Mouse (Mus musculus): ENCODE results near the gene Armh1. TPM values are rescaled to one million over a fixed set of nuclear protein-coding genes. Genes with fewer than 3 reads are reported as not detected.
A peak's percentile ranks its signal among the peaks of the same experiment; 100 is the strongest.

Gene Armh1
- total and polyA plus RNA-seq, 2 experiments = not detected

DNA sequence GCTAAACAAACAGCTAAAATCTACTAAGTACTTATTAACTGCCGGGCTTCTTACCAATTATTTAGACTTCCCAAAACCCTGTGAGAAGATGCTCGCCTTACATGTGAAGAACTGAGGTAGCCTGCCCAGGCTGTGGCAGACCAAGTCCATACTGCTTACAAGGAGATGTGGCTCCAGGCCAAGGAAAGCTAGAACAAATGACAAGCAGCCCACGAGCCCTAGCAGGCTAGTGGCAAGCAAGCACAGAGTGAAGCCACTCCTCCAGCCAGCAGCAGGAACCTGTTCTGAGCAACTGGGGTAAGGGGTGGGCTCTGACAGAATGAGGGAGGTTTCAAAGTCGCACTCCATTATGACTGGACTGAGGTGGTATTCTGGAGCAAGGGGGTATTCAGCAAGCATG is 22.8 kb upstream of the Armh1 start:
- 98% methylated on average over 4 of the region's 4 CpGs for WGBS
- H3K27ac ChIP-seq (replicated peaks; ENCODE audit: insufficient read depth, low read depth, low read length) = no peak overlapping the region
- H3K79me2 ChIP-seq (ENCODE audit: control insufficient read depth, insufficient read depth, low read length) = no peaks in the 10 kb centered on the region
- H3K4me3 ChIP-seq (ENCODE audit: insufficient read depth, low read depth, low read length) = no peak overlapping the region
- H3K27me3 ChIP-seq (ENCODE audit: control insufficient read depth, insufficient read depth, low read length) = no peaks in the 10 kb centered on the region
- H3K36me3 ChIP-seq (ENCODE audit: control insufficient read depth, insufficient read depth, low read length) = peaks cover 12% of the 10 kb centered on the region
- DNase-seq (ENCODE audit: extremely low read depth, low read depth, low spot score) = no peak
- TF ChIP-seq POLR2A (IDR thresholded peaks at IDR 0.05; ENCODE audit: extremely low read depth, insufficient read depth, low read length) = no peak
- no peak for TF ChIP-seq CTCF (IDR thresholded peaks at IDR 0.05; ENCODE audit: low read depth, low read length)
- H3K4me1 ChIP-seq (ENCODE audit: control insufficient read depth, insufficient read depth, low read length) = peaks cover 19% of the 10 kb centered on the region
- H3K9ac ChIP-seq (ENCODE audit: low read depth, low read length) = no peak overlapping the region

GRCm38 (mm10) chr4:117272459-117272858 is 20.5 kb upstream of the Armh1 start:
- H3K27ac ChIP-seq (replicated peaks; ENCODE audit: insufficient read depth, low read depth, low read length) = no peak overlapping the region
- H3K27me3 ChIP-seq (ENCODE audit: control insufficient read depth, insufficient read depth, low read length) = no peaks in the 10 kb centered on the region
- H3K9ac ChIP-seq (ENCODE audit: low read depth, low read length) = no peak overlapping the region
- no peak for DNase-seq (ENCODE audit: extremely low read depth, low read depth, low spot score)
- H3K4me3 ChIP-seq (ENCODE audit: insufficient read depth, low read depth, low read length) = no peak overlapping the region
- 67% methylated on average over 12 of the region's 12 CpGs for WGBS
- H3K36me3 ChIP-seq (ENCODE audit: control insufficient read depth, insufficient read depth, low read length) = peaks cover 14% of the 10 kb centered on the region
- no peaks in the 10 kb centered on the region for H3K4me1 ChIP-seq (ENCODE audit: control insufficient read depth, insufficient read depth, low read length)
- no peak for TF ChIP-seq CTCF (IDR thresholded peaks at IDR 0.05; ENCODE audit: low read depth, low read length)
- no peak for TF ChIP-seq POLR2A (IDR thresholded peaks at IDR 0.05; ENCODE audit: extremely low read depth, insufficient read depth, low read length)
- H3K79me2 ChIP-seq (ENCODE audit: control insufficient read depth, insufficient read depth, low read length) = no peaks in the 10 kb centered on the region

DNA sequence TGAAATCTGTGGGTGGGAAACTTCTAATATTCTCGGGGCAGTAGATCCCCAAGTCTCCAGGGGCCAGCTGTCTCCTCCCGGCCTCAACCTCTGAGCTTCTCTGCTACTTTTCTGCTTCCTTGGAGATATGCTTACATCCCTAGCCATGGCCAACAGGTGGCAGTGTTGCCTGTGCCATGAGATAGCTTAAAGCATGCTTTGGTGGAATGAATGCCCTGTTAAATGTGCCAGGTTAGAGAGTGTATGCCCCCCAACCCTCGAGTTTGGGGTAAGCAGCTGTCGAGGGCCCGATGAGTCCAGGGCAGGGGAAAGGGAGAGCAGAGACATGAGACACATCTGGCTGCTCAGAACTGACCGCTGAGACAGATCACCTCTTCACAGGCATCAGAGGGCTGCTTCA is 18.4 kb upstream of the Armh1 start:
- Histone ChIP-seq H3K27ac (replicated peaks; ENCODE audit: insufficient read depth, low read depth, low read length) (no peak overlapping the region), H3K4me3 (ENCODE audit: insufficient read depth, low read depth, low read length) (no peak overlapping the region)
- TF ChIP-seq CTCF (IDR thresholded peaks at IDR 0.05; ENCODE audit: low read depth, low read length) (peak; percentile 80), POLR2A (IDR thresholded peaks at IDR 0.05; ENCODE audit: extremely low read depth, insufficient read depth, low read length) (no peak)

GRCm38 (mm10) chr4:117267831-117268437 is 16.0 kb upstream of the Armh1 start:
- Histone ChIP-seq H3K27me3 (ENCODE audit: control insufficient read depth, insufficient read depth, low read length) (no peaks in the 10 kb centered on the region), H3K9ac (ENCODE audit: low read depth, low read length) (no peak overlapping the region), H3K79me2 (ENCODE audit: control insufficient read depth, insufficient read depth, low read length) (no peaks in the 10 kb centered on the region), H3K4me3 (ENCODE audit: insufficient read depth, low read depth, low read length) (no peak overlapping the region), H3K4me1 (ENCODE audit: control insufficient read depth, insufficient read depth, low read length) (no peaks in the 10 kb centered on the region), H3K27ac (replicated peaks; ENCODE audit: insufficient read depth, low read depth, low read length) (no peak overlapping the region), H3K36me3 (ENCODE audit: control insufficient read depth, insufficient read depth, low read length) (0 out of 2 replicates have a peak, but pooled peaks cover 2% of the 10 kb centered on the region)
- 96% methylated on average over 25 of the region's 25 CpGs for WGBS
- no peak for DNase-seq (ENCODE audit: extremely low read depth, low read depth, low spot score)
- no peak for TF ChIP-seq CTCF (IDR thresholded peaks at IDR 0.05; ENCODE audit: low read depth, low read length)
- no peak for TF ChIP-seq POLR2A (IDR thresholded peaks at IDR 0.05; ENCODE audit: extremely low read depth, insufficient read depth, low read length)

More for the DNA sequence above, 18.4 kb upstream of the Armh1 start:
- H3K4me1 ChIP-seq (ENCODE audit: control insufficient read depth, insufficient read depth, low read length) = no peaks in the 10 kb centered on the region
- WGBS = 25% methylated on average over 6 of the region's 6 CpGs
- no peak for DNase-seq (ENCODE audit: extremely low read depth, low read depth, low spot score)
- H3K36me3 ChIP-seq (ENCODE audit: control insufficient read depth, insufficient read depth, low read length) = peaks cover 6% of the 10 kb centered on the region
- no peaks in the 10 kb centered on the region for H3K27me3 ChIP-seq (ENCODE audit: control insufficient read depth, insufficient read depth, low read length)
- H3K9ac ChIP-seq (ENCODE audit: low read depth, low read length) = no peak overlapping the region
- H3K79me2 ChIP-seq (ENCODE audit: control insufficient read depth, insufficient read depth, low read length) = no peaks in the 10 kb centered on the region

GRCm38 (mm10) chr4:117267284-117267683 is 15.4 kb upstream of the Armh1 start:
- H3K9ac ChIP-seq (ENCODE audit: low read depth, low read length) = no peak overlapping the region
- H3K27ac ChIP-seq (replicated peaks; ENCODE audit: insufficient read depth, low read depth, low read length) = no peak overlapping the region
- 19% methylated on average over 2 of the region's 2 CpGs for WGBS
- H3K4me1 ChIP-seq (ENCODE audit: control insufficient read depth, insufficient read depth, low read length) = no peaks in the 10 kb centered on the region
- H3K36me3 ChIP-seq (ENCODE audit: control insufficient read depth, insufficient read depth, low read length) = 0 out of 2 replicates have a peak, but pooled peaks cover 2% of the 10 kb centered on the region
- H3K79me2 ChIP-seq (ENCODE audit: control insufficient read depth, insufficient read depth, low read length) = no peaks in the 10 kb centered on the region
- TF ChIP-seq CTCF (IDR thresholded peaks at IDR 0.05; ENCODE audit: low read depth, low read length) (peak; percentile 95), POLR2A (IDR thresholded peaks at IDR 0.05; ENCODE audit: extremely low read depth, insufficient read depth, low read length) (no peak)
- DNase-seq (ENCODE audit: extremely low read depth, low read depth, low spot score) = no peak
- H3K27me3 ChIP-seq (ENCODE audit: control insufficient read depth, insufficient read depth, low read length) = no peaks in the 10 kb centered on the region
- H3K4me3 ChIP-seq (ENCODE audit: insufficient read depth, low read depth, low read length) = no peak overlapping the region

- Histone ChIP-seq H3K27ac (replicated peaks; ENCODE audit: insufficient read depth, low read depth, low read length) (no peak overlapping the region), H3K36me3 (ENCODE audit: control insufficient read depth, insufficient read depth, low read length) (no peaks in the 10 kb centered on the region), H3K79me2 (ENCODE audit: control insufficient read depth, insufficient read depth, low read length) (0 out of 2 replicates have a peak, but pooled peaks cover 3% of the 10 kb centered on the region), H3K4me3 (ENCODE audit: insufficient read depth, low read depth, low read length) (no peak overlapping the region), H3K27me3 (ENCODE audit: control insufficient read depth, insufficient read depth, low read length) (no peaks in the 10 kb centered on the region), H3K9ac (ENCODE audit: low read depth, low read length) (no peak overlapping the region), H3K4me1 (ENCODE audit: control insufficient read depth, insufficient read depth, low read length) (peaks cover 6% of the 10 kb centered on the region; the same call in 1 of the 2 replicates)
- DNase-seq (ENCODE audit: extremely low read depth, low read depth, low spot score) = no peak
- WGBS = 88% methylated on average over 8 of the region's 8 CpGs
- TF ChIP-seq POLR2A (IDR thresholded peaks at IDR 0.05; ENCODE audit: extremely low read depth, insufficient read depth, low read length) (no peak), CTCF (IDR thresholded peaks at IDR 0.05; ENCODE audit: low read depth, low read length) (no peak)
Measured at GRCm38 (mm10) chr4:117262987-117263386, 11.1 kb upstream of the Armh1 start.
